Mouse (Mus musculus) midbrain, embryonic 16.5 days (tissue): ENCODE results near the gene Gm38394. TPM values are rescaled to one million over a fixed set of nuclear protein-coding genes. Genes with fewer than 3 reads are reported as not detected.

Experiments
- polyA plus RNA-seq: library from polyadenylated mRNA; unstranded; fragments of >200 nt; fragmentation: Nextera tagmentation; extraction: Ambion mirVana; gene quantifications from 2 replicates; pipeline ENCODE4 v1.2.1, GENCODE M21; 2015

The Gm38394 gene
- polyA plus RNA-seq, 1 experiment from 2014 or later = 2.3 TPM

Other genes with a start within 250 kb of the Gm38394 start
- 5.3 and 7.4 TPM in 2 replicates for gene Sox13, start 236.9 kb downstream of the Gm38394 start, polyA plus RNA-seq
- 354 and 378 TPM in 2 replicates for gene Snrpe, start 51.0 kb downstream of the Gm38394 start, polyA plus RNA-seq
- gene Zbed6, start 433 bp downstream of the Gm38394 start, polyA plus RNA-seq = not detected in 2 replicates
- gene Lax1, start 28.8 kb upstream of the Gm38394 start, polyA plus RNA-seq = 0.08 TPM in 1 of 2 replicates, not detected in the other
- gene Atp2b4, start 139.7 kb upstream of the Gm38394 start, polyA plus RNA-seq = 11.8 and 13.4 TPM in 2 replicates
- 2.3 and 3.7 TPM in 2 replicates for gene Optc, start 246.7 kb upstream of the Gm38394 start, polyA plus RNA-seq